Mouse (Mus musculus) G1E (cell line): ENCODE results near the gene Rtn4rl2.

ENCODE experiments used
- CTCF ChIP-seq: IDR thresholded peaks from 2 replicates; pipeline ENCODE4 v1.5.1; 2012; ENCODE audit warnings: low read depth, low read length, inconsistent platforms, mixed read lengths
- GATA1 ChIP-seq: IDR thresholded peaks from 2 replicates; pipeline ENCODE4 v1.6.1; 2012; ENCODE audit warnings: borderline replicate concordance, low read length, inconsistent platforms, mixed read lengths
- GATA2 ChIP-seq: IDR thresholded peaks from 2 replicates; pipeline ENCODE4 v1.6.1; 2012; ENCODE audit warnings: low read depth, low read length, inconsistent platforms, borderline replicate concordance
- POLR2AphosphoS5 ChIP-seq: IDR thresholded peaks from 2 replicates; pipeline ENCODE4 v1.6.1; 2012; ENCODE audit warnings: low read depth, low read length, inconsistent platforms; ENCODE audit not compliant: insufficient replicate concordance
- TAL1 ChIP-seq: conservative IDR thresholded peaks from 2 replicates; pipeline ENCODE4 v1.6.1; 2012; ENCODE audit warnings: low read depth, low read length, inconsistent platforms, mixed read lengths

- peak; percentile 91 for TF ChIP-seq CTCF
- TF ChIP-seq GATA1: no peak
- no peak for TF ChIP-seq TAL1
- TF ChIP-seq POLR2AphosphoS5: no peak
- no peak for TF ChIP-seq GATA2
These were observed 18.0 kb downstream of the Rtn4rl2 start for GRCm38 (mm10) chr2:84868521-84868943.
